Mouse (Mus musculus): ENCODE results near the gene Cpne2. TPM values are rescaled to one million over a fixed set of nuclear protein-coding genes. Genes with fewer than 3 reads are reported as not detected.
A peak's percentile ranks its signal among the peaks of the same experiment; 100 is the strongest.

Gene Cpne2
- polyA plus RNA-seq, 1 experiment from 2014 or later = 10.2 TPM

- Histone ChIP-seq H3K4me2 (ENCODE audit: low read length) (no peak overlapping the region), H3K9ac (ENCODE audit: low read length) (no peak overlapping the region), H3K4me3 (ENCODE audit: low read depth, low read length) (no peak overlapping the region), H3K36me3 (ENCODE audit: control insufficient read depth, insufficient read depth, low read length) (no peaks in the 10 kb centered on the region), H3K9me3 (ENCODE audit: control insufficient read depth, low read length) (no peaks in the 10 kb centered on the region), H3K27me3 (replicated peaks; ENCODE audit: control insufficient read depth, insufficient read depth, low read length) (peaks cover 20% of the 10 kb centered on the region), H3K4me1 (replicated peaks; ENCODE audit: control insufficient read depth, insufficient read depth, low read length) (0 out of 2 replicates have a peak, but pooled peaks cover 3% of the 10 kb centered on the region), H3K27ac (ENCODE audit: low read depth) (no peak overlapping the region)
- ATAC-seq (replicated peaks; ENCODE audit: low FRiP score, low TSS enrichment, low read depth) = no peak
- 75% methylated on average over 4 of the region's 4 CpGs for WGBS
- no peak for DNase-seq (ENCODE audit: low spot score)
Observed at GRCm38 (mm10) chr8:94529875-94530274, 2.9 kb upstream of the Cpne2 start.

GRCm38 (mm10) chr8:94530643-94531042 is 2.1 kb upstream of the Cpne2 start:
- Histone ChIP-seq H3K36me3 (ENCODE audit: control insufficient read depth, insufficient read depth, low read length) (no peaks in the 10 kb centered on the region), H3K27me3 (replicated peaks; ENCODE audit: control insufficient read depth, insufficient read depth, low read length) (peaks cover 21% of the 10 kb centered on the region), H3K4me3 (ENCODE audit: low read depth, low read length) (no peak overlapping the region), H3K9me3 (ENCODE audit: control insufficient read depth, low read length) (no peaks in the 10 kb centered on the region), H3K4me1 (replicated peaks; ENCODE audit: control insufficient read depth, insufficient read depth, low read length) (0 out of 2 replicates have a peak, but pooled peaks cover 3% of the 10 kb centered on the region), H3K27ac (ENCODE audit: low read depth) (no peak overlapping the region), H3K4me2 (ENCODE audit: low read length) (no peak overlapping the region), H3K9ac (ENCODE audit: low read length) (no peak overlapping the region)
- ATAC-seq (replicated peaks; ENCODE audit: low FRiP score, low TSS enrichment, low read depth) = no peak
- WGBS = 89% methylated on average over 4 of the region's 4 CpGs
- DNase-seq (ENCODE audit: low spot score) = no peak

- Histone ChIP-seq H3K9me3 (ENCODE audit: control insufficient read depth, low read length) (no peaks in the 10 kb centered on the region), H3K36me3 (ENCODE audit: control insufficient read depth, insufficient read depth, low read length) (no peaks in the 10 kb centered on the region), H3K4me1 (replicated peaks; ENCODE audit: control insufficient read depth, insufficient read depth, low read length) (0 out of 2 replicates have a peak, but pooled peaks cover 3% of the 10 kb centered on the region), H3K4me2 (ENCODE audit: low read length) (peak overlapping the region; percentile 87), H3K9ac (ENCODE audit: low read length) (peak overlapping the region; percentile 66), H3K27me3 (replicated peaks; ENCODE audit: control insufficient read depth, insufficient read depth, low read length) (peaks cover 26% of the 10 kb centered on the region), H3K27ac (ENCODE audit: low read depth) (no peak overlapping the region), H3K4me3 (ENCODE audit: low read depth, low read length) (peak overlapping the region; percentile 68)
- DNase-seq (ENCODE audit: low spot score) (peak; percentile 65), ATAC-seq (replicated peaks; ENCODE audit: low FRiP score, low TSS enrichment, low read depth) (no peak)
- 4% methylated on average over 8 of the region's 8 CpGs for WGBS
Observed at GRCm38 (mm10) chr8:94532000-94532399, 790 bp upstream of the Cpne2 start.

GRCm38 (mm10) chr8:94532525-94532872 is 291 bp upstream of the Cpne2 start:
- Histone ChIP-seq H3K27me3 (replicated peaks; ENCODE audit: control insufficient read depth, insufficient read depth, low read length) (peaks cover 26% of the 10 kb centered on the region), H3K4me1 (replicated peaks; ENCODE audit: control insufficient read depth, insufficient read depth, low read length) (0 out of 2 replicates have a peak, but pooled peaks cover 3% of the 10 kb centered on the region), H3K27ac (ENCODE audit: low read depth) (no peak overlapping the region), H3K9me3 (ENCODE audit: control insufficient read depth, low read length) (no peaks in the 10 kb centered on the region), H3K36me3 (ENCODE audit: control insufficient read depth, insufficient read depth, low read length) (no peaks in the 10 kb centered on the region), H3K4me3 (ENCODE audit: low read depth, low read length) (peak overlapping the region; percentile 68), H3K4me2 (ENCODE audit: low read length) (peak overlapping the region; percentile 87), H3K9ac (ENCODE audit: low read length) (peak overlapping the region; percentile 66)
- WGBS = 0% methylated on average over 34 of the region's 34 CpGs
- ATAC-seq (replicated peaks; ENCODE audit: low FRiP score, low TSS enrichment, low read depth) (no peak; the same call in 1 of the 2 replicates), DNase-seq (ENCODE audit: low spot score) (no peak)

- 47% methylated on average over 4 of the region's 4 CpGs for WGBS
- DNase-seq (ENCODE audit: low spot score) (no peak), ATAC-seq (replicated peaks; ENCODE audit: low FRiP score, low TSS enrichment, low read depth) (no peak)
- no peaks in the 10 kb centered on the region for H3K36me3 ChIP-seq (ENCODE audit: control insufficient read depth, insufficient read depth, low read length)
- no peak overlapping the region for H3K27ac ChIP-seq (ENCODE audit: low read depth)
- H3K4me2 ChIP-seq (ENCODE audit: low read length) = no peak overlapping the region
- no peak overlapping the region for H3K4me3 ChIP-seq (ENCODE audit: low read depth, low read length)
- no peak overlapping the region for H3K9ac ChIP-seq (ENCODE audit: low read length)
- H3K27me3 ChIP-seq (replicated peaks; ENCODE audit: control insufficient read depth, insufficient read depth, low read length) = peaks cover 26% of the 10 kb centered on the region
- no peaks in the 10 kb centered on the region for H3K9me3 ChIP-seq (ENCODE audit: control insufficient read depth, low read length)
- 0 out of 2 replicates have a peak, but pooled peaks cover 3% of the 10 kb centered on the region for H3K4me1 ChIP-seq (replicated peaks; ENCODE audit: control insufficient read depth, insufficient read depth, low read length)
Observed at GRCm38 (mm10) chr8:94534612-94535011, 1.8 kb downstream of the Cpne2 start.

- 0 out of 2 replicates have a peak, but pooled peaks cover 3% of the 10 kb centered on the region for H3K4me1 ChIP-seq (replicated peaks; ENCODE audit: control insufficient read depth, insufficient read depth, low read length)
- no peak overlapping the region for H3K27ac ChIP-seq (ENCODE audit: low read depth)
- WGBS = 84% methylated on average over 7 of the region's 7 CpGs
- no peaks in the 10 kb centered on the region for H3K36me3 ChIP-seq (ENCODE audit: control insufficient read depth, insufficient read depth, low read length)
- no peak overlapping the region for H3K4me2 ChIP-seq (ENCODE audit: low read length)
- H3K4me3 ChIP-seq (ENCODE audit: low read depth, low read length) = no peak overlapping the region
- ATAC-seq (replicated peaks; ENCODE audit: low FRiP score, low TSS enrichment, low read depth) = no peak
- H3K9me3 ChIP-seq (ENCODE audit: control insufficient read depth, low read length) = no peaks in the 10 kb centered on the region
- no peak for DNase-seq (ENCODE audit: low spot score)
- H3K27me3 ChIP-seq (replicated peaks; ENCODE audit: control insufficient read depth, insufficient read depth, low read length) = peaks cover 26% of the 10 kb centered on the region
- H3K9ac ChIP-seq (ENCODE audit: low read length) = no peak overlapping the region
Observed at GRCm38 (mm10) chr8:94535631-94536030, 2.8 kb downstream of the Cpne2 start.

GRCm38 (mm10) chr8:94537456-94537855 is 4.7 kb downstream of the Cpne2 start:
- no peaks in the 10 kb centered on the region for H3K9me3 ChIP-seq (ENCODE audit: control insufficient read depth, low read length)
- WGBS = 88% methylated on average over 2 of the region's 2 CpGs
- no peak for ATAC-seq (replicated peaks; ENCODE audit: low FRiP score, low TSS enrichment, low read depth)
- no peak overlapping the region for H3K9ac ChIP-seq (ENCODE audit: low read length)
- DNase-seq (ENCODE audit: low spot score) = no peak
- H3K4me1 ChIP-seq (replicated peaks; ENCODE audit: control insufficient read depth, insufficient read depth, low read length) = no peaks in the 10 kb centered on the region
- H3K4me3 ChIP-seq (ENCODE audit: low read depth, low read length) = no peak overlapping the region
- H3K27me3 ChIP-seq (replicated peaks; ENCODE audit: control insufficient read depth, insufficient read depth, low read length) = peaks cover 20% of the 10 kb centered on the region
- no peak overlapping the region for H3K4me2 ChIP-seq (ENCODE audit: low read length)
- H3K27ac ChIP-seq (ENCODE audit: low read depth) = no peak overlapping the region
- no peaks in the 10 kb centered on the region for H3K36me3 ChIP-seq (ENCODE audit: control insufficient read depth, insufficient read depth, low read length)

- Histone ChIP-seq H3K4me1 (replicated peaks; ENCODE audit: control insufficient read depth, insufficient read depth, low read length) (no peaks in the 10 kb centered on the region), H3K4me3 (ENCODE audit: low read depth, low read length) (no peak overlapping the region), H3K27ac (ENCODE audit: low read depth) (no peak overlapping the region), H3K9ac (ENCODE audit: low read length) (no peak overlapping the region), H3K36me3 (ENCODE audit: control insufficient read depth, insufficient read depth, low read length) (no peaks in the 10 kb centered on the region), H3K27me3 (replicated peaks; ENCODE audit: control insufficient read depth, insufficient read depth, low read length) (0 out of 2 replicates have a peak, but pooled peaks cover 6% of the 10 kb centered on the region), H3K9me3 (ENCODE audit: control insufficient read depth, low read length) (no peaks in the 10 kb centered on the region), H3K4me2 (ENCODE audit: low read length) (no peak overlapping the region)
- DNase-seq (ENCODE audit: low spot score) (no peak), ATAC-seq (replicated peaks; ENCODE audit: low FRiP score, low TSS enrichment, low read depth) (no peak)
- 79% methylated on average over 2 of the region's 2 CpGs for WGBS
Observed at GRCm38 (mm10) chr8:94540025-94540424, 7.2 kb downstream of the Cpne2 start.
